Mouse (Mus musculus) retina, postnatal 7 days (tissue): Measurements from ENCODE around the gene Shroom1.

Experiments used
- DNase-seq: peaks from one replicate; pipeline ENCODE4 v3.0.0-alpha.2; 2012; ENCODE audit warnings: low read depth, low spot score

The Shroom1 gene

GRCm38 (mm10) chr11:53479171-53479782 lies 22.3 kb downstream of the Shroom1 start:
- DNase-seq, result no peak

GRCm38 (mm10) chr11:53479783-53480301 lies 22.8 kb downstream of the Shroom1 start, which contains the start of the genes Gm9945 and Sowaha:
Gm9945 (plus strand) TSS chr11:53480166.
Sowaha (minus strand) TSS chr11:53480274.
- DNase-seq, result no peak

GRCm38 (mm10) chr11:53481088-53481730 lies 24.2 kb downstream of the Shroom1 start:
- DNase-seq, result no peak

- no peak for DNase-seq
Observed at GRCm38 (mm10) chr11:53483159-53483891, 26.3 kb downstream of the Shroom1 start.

- DNase-seq, result no peak
Observed at GRCm38 (mm10) chr11:53485719-53486118, 28.7 kb downstream of the Shroom1 start.

GRCm38 (mm10) chr11:53486351-53486750 lies 29.3 kb downstream of the Shroom1 start:
- DNase-seq, result no peak

GRCm38 (mm10) chr11:53486822-53487594 lies 30.0 kb downstream of the Shroom1 start:
- no peak for DNase-seq

- DNase-seq, result no peak
Observed at GRCm38 (mm10) chr11:53489007-53489406, 32.0 kb downstream of the Shroom1 start.

- DNase-seq, result no peak
Observed at GRCm38 (mm10) chr11:53489421-53489820, 32.4 kb downstream of the Shroom1 start.

- no peak for DNase-seq
Observed at GRCm38 (mm10) chr11:53491954-53492401, 35.0 kb downstream of the Shroom1 start.

GRCm38 (mm10) chr11:53493243-53493955 lies 36.4 kb downstream of the Shroom1 start:
- DNase-seq, result no peak

- no peak for DNase-seq
Observed at GRCm38 (mm10) chr11:53495417-53495816, 38.4 kb downstream of the Shroom1 start.

- DNase-seq, result no peak
Observed at GRCm38 (mm10) chr11:53496946-53497345, 39.9 kb downstream of the Shroom1 start.

- DNase-seq, result no peak
Observed at GRCm38 (mm10) chr11:53500569-53500968, 43.6 kb downstream of the Shroom1 start.

- DNase-seq, result no peak
Observed at GRCm38 (mm10) chr11:53502039-53502765, 45.2 kb downstream of the Shroom1 start.

GRCm38 (mm10) chr11:53503738-53504137 lies 46.7 kb downstream of the Shroom1 start:
- DNase-seq, result no peak

GRCm38 (mm10) chr11:53504376-53504775 lies 47.4 kb downstream of the Shroom1 start:
- no peak for DNase-seq

- DNase-seq, result no peak
Observed at GRCm38 (mm10) chr11:53505026-53505663, 48.1 kb downstream of the Shroom1 start.

GRCm38 (mm10) chr11:53507098-53507805 lies 50.2 kb downstream of the Shroom1 start:
- DNase-seq, result no peak
